Mouse (Mus musculus): Measurements from ENCODE around the gene D5Ertd579e. TPM values are rescaled to one million over a fixed set of nuclear protein-coding genes. Genes with fewer than 3 reads are reported as not detected.

The D5Ertd579e gene
- polyA plus RNA-seq, 1 experiment from 2014 or later: 20.3 TPM

DNA sequence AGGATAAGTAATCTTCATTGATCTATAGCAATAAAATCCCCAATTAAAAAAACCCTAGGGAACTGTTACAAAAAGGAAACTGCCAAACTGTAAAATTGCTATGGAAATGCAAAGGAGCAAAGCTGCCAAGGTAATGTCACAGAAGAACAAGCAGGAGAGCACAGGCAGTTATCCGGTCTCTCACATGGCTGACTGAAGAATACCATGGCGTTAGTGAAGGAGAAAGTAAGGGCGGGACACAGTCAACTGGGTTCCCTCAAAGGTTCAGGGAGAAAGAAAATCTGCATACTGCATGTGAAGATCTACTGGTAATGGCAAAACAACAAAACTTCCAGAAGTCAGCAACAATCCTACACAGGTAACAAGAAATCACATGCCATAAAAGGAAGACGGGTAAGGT, 139.5 kb downstream of the D5Ertd579e start:
- no peak overlapping the region for H3K27ac ChIP-seq (replicated peaks)
- WGBS: 83% methylated on average over 4 of the region's 4 CpGs
- H3K4me2 ChIP-seq: no peak overlapping the region
- no peaks in the 10 kb centered on the region for H3K36me3 ChIP-seq
- H3K27me3 ChIP-seq (replicated peaks): no peaks in the 10 kb centered on the region
- no peak for ATAC-seq (ENCODE audit: extremely low read depth, insufficient number of reproducible peaks, low FRiP score, low TSS enrichment)
- H3K4me1 ChIP-seq: peaks cover 47% of the 10 kb centered on the region
- no peak overlapping the region for H3K9ac ChIP-seq
- no peak overlapping the region for H3K4me3 ChIP-seq
- no peaks in the 10 kb centered on the region for H3K9me3 ChIP-seq

DNA sequence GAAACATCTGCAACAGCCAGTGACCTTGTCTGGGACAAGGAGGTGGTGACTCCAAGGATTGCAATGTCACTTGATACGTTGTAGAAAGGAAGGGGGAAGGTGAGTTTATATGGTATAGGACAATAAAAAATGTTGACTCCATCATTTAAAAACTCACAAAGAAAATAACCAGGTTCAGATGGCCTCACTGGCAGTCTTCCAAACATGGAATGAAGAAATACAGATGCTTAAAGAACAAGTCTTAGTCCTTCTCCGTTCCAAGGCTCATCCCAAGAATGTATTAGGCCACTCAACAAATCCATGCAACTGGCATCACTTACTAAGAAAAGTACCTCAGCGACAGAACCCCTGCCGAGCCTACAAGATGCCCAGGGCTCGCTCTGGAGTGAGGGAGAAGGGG, 141.3 kb downstream of the D5Ertd579e start:
- peaks cover 32% of the 10 kb centered on the region for H3K4me1 ChIP-seq
- no peak for ATAC-seq (ENCODE audit: extremely low read depth, insufficient number of reproducible peaks, low FRiP score, low TSS enrichment)
- H3K27ac ChIP-seq (replicated peaks): peak overlapping the region; percentile 85
- WGBS: 33% methylated on average over 5 of the region's 5 CpGs
- H3K9ac ChIP-seq: no peak overlapping the region
- H3K4me3 ChIP-seq: no peak overlapping the region
- H3K36me3 ChIP-seq: no peaks in the 10 kb centered on the region
- no peaks in the 10 kb centered on the region for H3K27me3 ChIP-seq (replicated peaks)
- no peaks in the 10 kb centered on the region for H3K9me3 ChIP-seq
- H3K4me2 ChIP-seq: peak overlapping the region; percentile 13; the same call in 1 of the 2 replicates

- Histone ChIP-seq H3K9me3 (no peaks in the 10 kb centered on the region), H3K36me3 (no peaks in the 10 kb centered on the region), H3K4me2 (peak overlapping the region; percentile 13; the same call in 1 of the 2 replicates), H3K9ac (no peak overlapping the region), H3K4me3 (no peak overlapping the region), H3K4me1 (peaks cover 36% of the 10 kb centered on the region), H3K27ac (replicated peaks) (peak overlapping the region; percentile 85), H3K27me3 (replicated peaks) (no peaks in the 10 kb centered on the region)
- no peak for ATAC-seq (ENCODE audit: extremely low read depth, insufficient number of reproducible peaks, low FRiP score, low TSS enrichment)
- WGBS: 36% methylated on average over 4 of the region's 4 CpGs
These were observed 141.9 kb downstream of the D5Ertd579e start for GRCm38 (mm10) chr5:36553886-36554285.

- Histone ChIP-seq H3K9me3 (no peaks in the 10 kb centered on the region), H3K27me3 (replicated peaks) (no peaks in the 10 kb centered on the region), H3K4me3 (no peak overlapping the region), H3K27ac (replicated peaks) (no peak overlapping the region), H3K4me1 (peaks cover 35% of the 10 kb centered on the region), H3K36me3 (no peaks in the 10 kb centered on the region), H3K4me2 (no peak overlapping the region), H3K9ac (no peak overlapping the region)
- no peak for ATAC-seq (ENCODE audit: extremely low read depth, insufficient number of reproducible peaks, low FRiP score, low TSS enrichment)
- WGBS: 62% methylated on average over 2 of the region's 2 CpGs
These were observed 142.7 kb downstream of the D5Ertd579e start for GRCm38 (mm10) chr5:36553056-36553606.

DNA sequence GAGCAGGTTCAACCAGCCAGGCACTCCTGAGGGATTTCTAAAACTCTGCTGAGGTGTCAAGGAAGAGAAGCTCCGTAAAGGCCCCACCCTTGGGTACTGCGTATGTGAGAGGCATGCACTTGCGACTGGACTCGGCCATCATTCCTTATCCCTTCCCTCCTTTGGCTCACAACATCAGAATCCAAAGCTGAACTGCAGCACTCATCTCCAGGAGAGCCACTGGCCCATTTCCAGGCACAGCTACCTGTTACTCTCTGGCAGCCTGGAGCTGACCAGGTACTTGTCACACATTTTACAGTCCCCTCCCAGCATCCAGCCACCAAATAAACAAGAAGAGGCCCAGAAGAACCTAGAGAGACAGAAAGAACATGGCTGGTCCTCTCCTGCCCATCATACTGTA, 143.4 kb downstream of the D5Ertd579e start:
- Histone ChIP-seq H3K9me3 (no peaks in the 10 kb centered on the region), H3K4me3 (no peak overlapping the region), H3K9ac (no peak overlapping the region), H3K27me3 (replicated peaks) (no peaks in the 10 kb centered on the region), H3K4me2 (no peak overlapping the region), H3K4me1 (peaks cover 28% of the 10 kb centered on the region), H3K36me3 (no peaks in the 10 kb centered on the region), H3K27ac (replicated peaks) (no peak overlapping the region)
- no peak for ATAC-seq (ENCODE audit: extremely low read depth, insufficient number of reproducible peaks, low FRiP score, low TSS enrichment)
- 90% methylated on average over 4 of the region's 4 CpGs for WGBS

Other genes starting within 250 kb of the D5Ertd579e start
- 52.9 and 59.4 TPM in 2 replicates for gene Grpel1, start 231.0 kb downstream of the D5Ertd579e start, polyA plus RNA-seq (2015; fragmentation: Nextera tagmentation; extraction: Ambion mirVana)
- gene Tada2b, start 211.7 kb downstream of the D5Ertd579e start, polyA plus RNA-seq (2015; fragmentation: Nextera tagmentation; extraction: Ambion mirVana): 1.4 and 1.6 TPM in 2 replicates
- gene Ccdc96, start 211.4 kb downstream of the D5Ertd579e start, polyA plus RNA-seq (2015; fragmentation: Nextera tagmentation; extraction: Ambion mirVana): 0.23 and 0.27 TPM in 2 replicates
- gene Tbc1d14, start 102.7 kb downstream of the D5Ertd579e start, polyA plus RNA-seq (2015; fragmentation: Nextera tagmentation; extraction: Ambion mirVana): 15.3 and 15.7 TPM in 2 replicates
- gene Bloc1s4, start 52.6 kb upstream of the D5Ertd579e start, polyA plus RNA-seq (2015; fragmentation: Nextera tagmentation; extraction: Ambion mirVana): 17.1 and 18.0 TPM in 2 replicates
- 279 and 318 TPM in 2 replicates for gene Mrfap1, start 100.7 kb upstream of the D5Ertd579e start, polyA plus RNA-seq (2015; fragmentation: Nextera tagmentation; extraction: Ambion mirVana)
- gene Man2b2, start 134.6 kb upstream of the D5Ertd579e start, polyA plus RNA-seq (2015; fragmentation: Nextera tagmentation; extraction: Ambion mirVana): 17.0 and 17.2 TPM in 2 replicates
- gene Ppp2r2c, start 172.5 kb upstream of the D5Ertd579e start, polyA plus RNA-seq (2015; fragmentation: Nextera tagmentation; extraction: Ambion mirVana): 0.09 TPM in 2 replicates

Data from heart, embryonic 13.5 days (tissue).